ENCODE assay signal across 10 mouse cellular contexts in genomic region chr5:110869242-110869669, GRCm38 (mm10). TPM values are rescaled to one million over a fixed set of nuclear protein-coding genes. Genes with fewer than 3 reads are reported as not detected.
DNase-seq lines count a peak whose midpoint lies in the region; ATAC-seq and TF ChIP-seq lines count a peak whose summit lies in the region.
"Had no signal": no experiment of that assay in that cellular context is flagged by ENCODE, and none has a peak within 500 bp of the region (broad histone marks: within the 10 kb centered on the region; RNA-seq: fewer than 3 reads in every experiment).

No protein-coding gene starts in this region.

- no peak overlapping the region for H3K4me3 ChIP-seq in gastrocnemius, adult 2 months
- H3K4me3 ChIP-seq in midbrain, embryonic 10.5 days: no peak overlapping the region
- no peak overlapping the region for H3K4me3 ChIP-seq in liver, postnatal 0 days (ENCODE audit: low read depth, low read length)
- H3K4me3 ChIP-seq in kidney, adult 2 months (ENCODE audit: insufficient read depth, low read depth, low read length): no peak overlapping the region

- intact Hi-C loops in gastrocnemius, adult 2 months (cut with DNase I): no loop called here

- 54% methylated on average over 8 of the region's 8 CpGs for WGBS in midbrain, embryonic 10.5 days
- WGBS in liver, postnatal 0 days (ENCODE audit: insufficient replicate concordance): 59% methylated on average over 8 of the region's 8 CpGs
- 71% methylated on average over 8 of the region's 8 CpGs for WGBS in kidney, adult 2 months

- ATAC-seq in liver, postnatal 0 days: no peak

- no peaks in the 10 kb centered on the region for H3K9me3 ChIP-seq in midbrain, embryonic 10.5 days (replicated peaks)
- no peaks in the 10 kb centered on the region for H3K9me3 ChIP-seq in liver, postnatal 0 days (ENCODE audit: low read length)

- no peak overlapping the region for H3K9ac ChIP-seq in liver, postnatal 0 days (replicated peaks)

- peak; percentile 26 for DNase-seq in gastrocnemius, adult 2 months
- DNase-seq in gastrocnemius, postnatal 4 days (ENCODE audit: low spot score in 2 of 2): no peak
- DNase-seq in urinary bladder, adult 18-20 months (ENCODE audit: low spot score in 2 of 2): peak; percentile 42 to 45
- no peak for DNase-seq in urinary bladder, adult 2 months (ENCODE audit: low spot score)
- no peak for DNase-seq in midbrain, embryonic 10.5 days (ENCODE audit: low spot score)
- DNase-seq in liver, postnatal 0 days: no peak
- DNase-seq in kidney, postnatal 4 days: no peak
- no peak for DNase-seq in kidney, adult 2 months
- DNase-seq: gastrocnemius, postnatal 25 days; liver had no signal

- H3K4me2 ChIP-seq in liver, postnatal 0 days (ENCODE audit: low read depth, low read length): no peak overlapping the region

- peak overlapping the region; percentile 63 for H3K27ac ChIP-seq in gastrocnemius, adult 2 months
- peak overlapping the region; percentile 75 for H3K27ac ChIP-seq in midbrain, embryonic 10.5 days (replicated peaks)
- no peak overlapping the region for H3K27ac ChIP-seq in liver, postnatal 0 days (ENCODE audit: low read depth)
- no peak overlapping the region for H3K27ac ChIP-seq in kidney, adult 2 months (ENCODE audit: insufficient read depth, low read depth, low read length)

- no peak for TF ChIP-seq CTCF in gastrocnemius, adult 2 months (IDR thresholded peaks at IDR 0.05)
- no peak for TF ChIP-seq CTCF in liver, postnatal 0 days (IDR thresholded peaks at IDR 0.05; ENCODE audit: low read depth)
- no peak for TF ChIP-seq CTCF in kidney, adult 2 months (conservative IDR thresholded peaks at IDR 0.05; ENCODE audit: insufficient read depth, insufficient read length, low read depth, low read length)

- peaks cover 91% of the 10 kb centered on the region for H3K36me3 ChIP-seq in midbrain, embryonic 10.5 days
- H3K36me3 ChIP-seq in liver, postnatal 0 days (replicated peaks; ENCODE audit: insufficient read depth, low read length): peaks cover 34% of the 10 kb centered on the region
- no peaks in the 10 kb centered on the region; the same call in 1 of the 2 replicates for H3K36me3 ChIP-seq in kidney, adult 2 months (ENCODE audit: control insufficient read depth, insufficient read depth, low read length)

- no peak for TF ChIP-seq POLR2A in kidney, adult 2 months (IDR thresholded peaks at IDR 0.05; ENCODE audit: low read depth, low read length)

- no peaks in the 10 kb centered on the region for H3K27me3 ChIP-seq in midbrain, embryonic 10.5 days (ENCODE audit: low read depth, poor library complexity, severe bottlenecking)
- no peaks in the 10 kb centered on the region for H3K27me3 ChIP-seq in liver, postnatal 0 days (ENCODE audit: insufficient read depth, low read length)
- no peaks in the 10 kb centered on the region for H3K27me3 ChIP-seq in kidney, adult 2 months (replicated peaks; ENCODE audit: control insufficient read depth, insufficient read depth, low read length)

- H3K4me1 ChIP-seq in midbrain, embryonic 10.5 days: peaks cover 30% of the 10 kb centered on the region
- no peaks in the 10 kb centered on the region for H3K4me1 ChIP-seq in liver, postnatal 0 days (ENCODE audit: insufficient read depth)
- no peaks in the 10 kb centered on the region for H3K4me1 ChIP-seq in kidney, adult 2 months (ENCODE audit: control insufficient read depth, insufficient read depth, low read length)

- no peak for TF ChIP-seq EP300 in liver, postnatal 0 days (IDR thresholded peaks at IDR 0.05; ENCODE audit: low read depth)

RNA-seq across cellular contexts. Expression of gene Ttc28, which starts 10.3 kb away (rescaled TPM):
- 10 to 100 TPM; 11.9 to 16.6 TPM for total RNA-seq in gastrocnemius, adult 2 months (2021)
- 10 to 100 TPM; 27.1 to 33.1 TPM for total RNA-seq in gastrocnemius, postnatal 4 days (2021)
- 4.9 and 10.8 TPM in 2 replicates for polyA plus RNA-seq in urinary bladder, adult 2 months (2012; rRNA removed)
- 9.4 and 14.9 TPM in 2 replicates for polyA plus RNA-seq in midbrain, embryonic 10.5 days (2016; fragmentation: Nextera tagmentation; extraction: Ambion mirVana)
- 0.62 and 0.73 TPM in 2 replicates for polyA plus RNA-seq in liver, postnatal 0 days (2015; fragmentation: Nextera tagmentation; extraction: Ambion mirVana)
- polyA plus RNA-seq in kidney, adult 2 months (2012; rRNA removed): 6.6 TPM in 2 replicates

RNA-seq across cellular contexts. Expression of gene Chek2, which starts 29.5 kb away (rescaled TPM):
- 1 to 10 TPM in 1 of 2 experiments, under 1 TPM in 1; 0.92 to 1.1 TPM for total RNA-seq in gastrocnemius, adult 2 months (2021)
- total RNA-seq in gastrocnemius, postnatal 4 days (2021): 1 to 10 TPM; 4.8 to 5.8 TPM
- 7.8 and 10.9 TPM in 2 replicates for polyA plus RNA-seq in urinary bladder, adult 2 months (2012; rRNA removed)
- polyA plus RNA-seq in midbrain, embryonic 10.5 days (2016; fragmentation: Nextera tagmentation; extraction: Ambion mirVana): 39.5 and 44.3 TPM in 2 replicates
- polyA plus RNA-seq in liver, postnatal 0 days (2015; fragmentation: Nextera tagmentation; extraction: Ambion mirVana): 9.2 and 13.2 TPM in 2 replicates
- polyA plus RNA-seq in kidney, adult 2 months (2012; rRNA removed): 4.5 and 5.4 TPM in 2 replicates

RNA-seq across cellular contexts. Expression of gene Hscb, which starts 29.7 kb away (rescaled TPM):
- 10 to 100 TPM; 14.1 to 19.4 TPM for total RNA-seq in gastrocnemius, adult 2 months (2021)
- total RNA-seq in gastrocnemius, postnatal 4 days (2021): 10 to 100 TPM; 13.0 to 14.1 TPM
- 30.7 and 33.3 TPM in 2 replicates for polyA plus RNA-seq in urinary bladder, adult 2 months (2012; rRNA removed)
- 26.9 and 28.1 TPM in 2 replicates for polyA plus RNA-seq in midbrain, embryonic 10.5 days (2016; fragmentation: Nextera tagmentation; extraction: Ambion mirVana)
- 41.5 and 47.7 TPM in 2 replicates for polyA plus RNA-seq in liver, postnatal 0 days (2015; fragmentation: Nextera tagmentation; extraction: Ambion mirVana)
- polyA plus RNA-seq in kidney, adult 2 months (2012; rRNA removed): 29.6 and 31.3 TPM in 2 replicates

RNA-seq across cellular contexts. Expression of gene Ulk1, which starts 59.4 kb away (rescaled TPM):
- 10 to 100 TPM; 49.1 to 70.6 TPM for total RNA-seq in gastrocnemius, adult 2 months (2021)
- 10 to 100 TPM; 34.5 to 34.7 TPM for total RNA-seq in gastrocnemius, postnatal 4 days (2021)
- 26.4 and 41.9 TPM in 2 replicates for polyA plus RNA-seq in urinary bladder, adult 2 months (2012; rRNA removed)
- 18.4 and 23.6 TPM in 2 replicates for polyA plus RNA-seq in midbrain, embryonic 10.5 days (2016; fragmentation: Nextera tagmentation; extraction: Ambion mirVana)
- 7.9 and 8.1 TPM in 2 replicates for polyA plus RNA-seq in liver, postnatal 0 days (2015; fragmentation: Nextera tagmentation; extraction: Ambion mirVana)
- 43.7 and 44.0 TPM in 2 replicates for polyA plus RNA-seq in kidney, adult 2 months (2012; rRNA removed)

Comparison
In these comparisons a context has a peak if more than half of its experiments do, and no peak if none do; other contexts are left out.
1. DNase-seq: peak in gastrocnemius, adult 2 months (single experiment) and urinary bladder, adult 18-20 months (2 of 2); none in gastrocnemius, postnatal 4 days (0 of 2), urinary bladder, adult 2 months (single experiment), midbrain, embryonic 10.5 days (single experiment), liver, postnatal 0 days (single experiment), kidney, postnatal 4 days (0 of 2) and kidney, adult 2 months (single experiment).
2. H3K27ac ChIP-seq: peak in gastrocnemius, adult 2 months (single experiment) and midbrain, embryonic 10.5 days (single experiment); none in liver, postnatal 0 days (single experiment) and kidney, adult 2 months (single experiment).